Mouse (Mus musculus): ENCODE data around the gene Cdkal1.

DNA sequence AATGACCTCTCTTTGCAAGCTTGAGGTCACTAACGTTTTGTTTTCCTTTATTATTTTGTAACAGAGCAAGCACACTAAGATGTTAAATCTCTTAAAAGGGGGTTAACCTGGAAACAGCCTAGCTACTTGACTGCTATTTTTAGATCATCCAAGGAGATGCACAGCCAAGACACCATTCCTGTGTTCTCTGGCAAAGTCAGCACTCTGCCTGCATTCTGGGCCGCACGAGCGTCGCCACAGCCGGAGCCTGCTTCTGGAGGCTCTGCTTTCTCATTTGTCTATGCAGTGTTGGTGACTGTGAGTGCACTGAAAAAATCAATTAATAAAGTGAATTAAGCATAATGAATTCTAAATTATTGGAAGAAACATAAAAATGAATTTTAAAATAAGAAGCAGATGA is 440.6 kb downstream of the Cdkal1 start:
- no peak for TF ChIP-seq FLI1 (IDR thresholded peaks at IDR 0.05; ENCODE audit: low read length)
- no peak for TF ChIP-seq GATA1 (IDR thresholded peaks at IDR 0.05; ENCODE audit: borderline replicate concordance, low read length)

Measured in megakaryocyte, embryonic 14.5 days (primary cell).